15 mouse cellular contexts compared by ENCODE assay signal in the genomic region with DNA sequence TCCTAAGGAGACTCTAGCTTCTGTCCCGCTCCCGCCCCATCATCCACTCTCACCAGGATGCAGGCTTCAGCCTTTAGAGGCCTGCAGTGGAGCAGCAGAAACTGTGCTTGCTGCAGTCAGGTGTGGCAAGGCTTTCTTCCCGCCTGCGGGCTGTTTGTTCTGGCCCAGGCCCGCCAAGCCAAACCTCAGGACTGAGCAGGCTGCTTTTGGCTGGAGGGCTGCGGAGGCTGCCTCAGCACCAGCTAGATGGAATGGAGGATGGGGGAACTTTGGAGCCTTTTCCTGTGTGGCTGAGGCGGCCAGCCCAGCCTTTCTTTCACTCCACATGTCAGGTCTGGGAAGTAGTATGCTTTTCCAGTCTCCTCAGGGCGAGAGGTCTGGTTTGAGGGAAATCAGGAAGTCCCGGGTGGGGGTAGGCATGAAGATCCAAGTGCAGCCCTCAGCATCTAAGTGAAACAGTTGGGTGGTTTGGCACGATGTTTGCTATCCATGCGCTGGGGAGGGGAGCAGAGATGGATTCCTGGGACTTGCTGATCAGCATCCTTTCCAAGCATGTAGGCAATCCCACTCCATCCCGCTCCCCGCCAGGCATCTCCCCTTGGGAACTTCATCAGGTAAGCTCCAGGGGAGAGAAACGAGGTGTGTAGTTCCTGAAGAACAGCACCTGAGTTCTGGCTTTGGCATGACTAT. TPM values are rescaled to one million over a fixed set of nuclear protein-coding genes. Genes with fewer than 3 reads are reported as not detected.
A peak's percentile ranks its signal among the peaks of the same experiment; 100 is the strongest.
DNase-seq lines count a peak whose midpoint lies in the region; ATAC-seq and TF ChIP-seq lines count a peak whose summit lies in the region.
"Had no signal": no experiment of that assay in that cellular context is flagged by ENCODE, and none has a peak within 500 bp of the region (broad histone marks: within the 10 kb centered on the region; RNA-seq: fewer than 3 reads in every experiment).

No protein-coding gene starts in this region.

- intact Hi-C loops in heart, postnatal 36 days (cut with DNase I), result no loop called here

- H3K4me1 ChIP-seq in embryonic facial prominence, embryonic 15.5 days, result peaks cover 6% of the 10 kb centered on the region; the same call in 1 of the 2 replicates
- H3K4me1 ChIP-seq in limb, embryonic 12.5 days (replicated peaks), result no peaks in the 10 kb centered on the region; the same call in 1 of the 2 replicates
- H3K4me1 ChIP-seq: liver, embryonic 13.5 days had no signal

- peak; percentile 71 for ATAC-seq in embryonic facial prominence, embryonic 15.5 days (ENCODE audit: insufficient number of reproducible peaks, low FRiP score, low TSS enrichment, low read depth)
- ATAC-seq in limb, embryonic 12.5 days (ENCODE audit: insufficient number of reproducible peaks, insufficient read depth, low FRiP score, low TSS enrichment, low read depth), result no peak
- ATAC-seq: Patski had no signal

- no peaks in the 10 kb centered on the region for H3K9me3 ChIP-seq in embryonic facial prominence, embryonic 15.5 days (replicated peaks)
- H3K9me3 ChIP-seq in limb, embryonic 12.5 days, result no peaks in the 10 kb centered on the region
- H3K9me3 ChIP-seq: liver, embryonic 13.5 days had no signal

- TF ChIP-seq CTCF in layer of hippocampus, adult 2 months (conservative IDR thresholded peaks at IDR 0.05), result no peak

- peak; percentile 23 to 28 for DNase-seq in layer of hippocampus, adult 2 months (ENCODE audit: low spot score in 2 of 2)
- no peak for DNase-seq in layer of hippocampus, adult 11-12 months (ENCODE audit: low spot score)
- DNase-seq in brain, adult 2 months (ENCODE audit: low read depth, low spot score), result peak; percentile 19
- no peak for DNase-seq in adrenal gland, postnatal 25 days
- no peak for DNase-seq in ovary, postnatal 36 days (ENCODE audit: low spot score)
- no peak for DNase-seq in heart, postnatal 36 days
- DNase-seq: adrenal gland, adult 2 months; cerebellum, postnatal 25 days; gastrocnemius, postnatal 36 days; heart, postnatal 14 days; liver, embryonic 13.5 days; lung, postnatal 36 days had no signal

- no peaks in the 10 kb centered on the region for H3K27me3 ChIP-seq in embryonic facial prominence, embryonic 15.5 days
- H3K27me3 ChIP-seq in limb, embryonic 12.5 days, result no peaks in the 10 kb centered on the region
- H3K27me3 ChIP-seq: liver, embryonic 13.5 days; Patski had no signal

- H3K4me3 ChIP-seq in layer of hippocampus, adult 2 months, result no peak overlapping the region
- no peak overlapping the region for H3K4me3 ChIP-seq in embryonic facial prominence, embryonic 15.5 days (replicated peaks)
- H3K4me3 ChIP-seq in limb, embryonic 12.5 days (replicated peaks), result no peak overlapping the region
- H3K4me3 ChIP-seq: liver, embryonic 13.5 days had no signal

- H3K27ac ChIP-seq in layer of hippocampus, adult 2 months, result peak overlapping the region; percentile 78
- peak overlapping the region; percentile 39; the same call in 1 of the 2 replicates for H3K27ac ChIP-seq in embryonic facial prominence, embryonic 15.5 days (replicated peaks)
- peak overlapping the region; percentile 70; the same call in 1 of the 2 replicates for H3K27ac ChIP-seq in limb, embryonic 12.5 days
- H3K27ac ChIP-seq: liver, embryonic 13.5 days had no signal

- no peak overlapping the region for H3K9ac ChIP-seq in embryonic facial prominence, embryonic 15.5 days
- no peak overlapping the region for H3K9ac ChIP-seq in limb, embryonic 12.5 days (replicated peaks)
- H3K9ac ChIP-seq: liver, embryonic 13.5 days had no signal

- H3K4me2 ChIP-seq in embryonic facial prominence, embryonic 15.5 days (replicated peaks), result 0 out of 2 replicates have a peak overlapping the region, but pooled peaks have one; percentile 4
- H3K4me2 ChIP-seq in limb, embryonic 12.5 days, result no peak overlapping the region
- H3K4me2 ChIP-seq: liver, embryonic 13.5 days had no signal

- H3K36me3 ChIP-seq in embryonic facial prominence, embryonic 15.5 days, result no peaks in the 10 kb centered on the region
- no peaks in the 10 kb centered on the region for H3K36me3 ChIP-seq in limb, embryonic 12.5 days
- H3K36me3 ChIP-seq: liver, embryonic 13.5 days had no signal

- WGBS in embryonic facial prominence, embryonic 15.5 days, result 45% methylated on average over 14 of the region's 14 CpGs
- WGBS in limb, embryonic 12.5 days, result 71% methylated on average over 14 of the region's 14 CpGs

RNA-seq across cellular contexts. Expression of gene Plcg2, which starts 18.9 kb away (rescaled TPM):
- total RNA-seq in layer of hippocampus, adult 2 months (2021), result 1 to 10 TPM; 3.3 to 4.1 TPM
- polyA plus RNA-seq in embryonic facial prominence, embryonic 15.5 days (2015; fragmentation: Nextera tagmentation; extraction: Ambion mirVana), result 3.8 and 3.9 TPM in 2 replicates
- 2.4 and 2.6 TPM in 2 replicates for polyA plus RNA-seq in limb, embryonic 12.5 days (2016; fragmentation: Nextera tagmentation; extraction: Ambion mirVana)
- 4.8 and 6.5 TPM in 2 replicates for total RNA-seq in adrenal gland, postnatal 25 days (2021)
- total RNA-seq in heart, postnatal 36 days (2021), result 1 to 10 TPM; 6.5 to 7.5 TPM

Comparison
In these comparisons a context has a peak if more than half of its experiments do, and no peak if none do; other contexts are left out.
1. DNase-seq: peak in layer of hippocampus, adult 2 months (2 of 2) and brain, adult 2 months (single experiment); none in layer of hippocampus, adult 11-12 months (single experiment), adrenal gland, postnatal 25 days (single experiment), ovary, postnatal 36 days (single experiment) and heart, postnatal 36 days (0 of 2).
2. Peak in every context shown above with its lines, with median percentiles within 50 percentile points of each other: H3K27ac ChIP-seq.